Mouse (Mus musculus) hindbrain, embryonic 16.5 days (tissue): ENCODE data around the gene Cylc2. TPM values are rescaled to one million over a fixed set of nuclear protein-coding genes. Genes with fewer than 3 reads are reported as not detected.

Experiments used
- ATAC-seq: fragments of 200-750 bp; cut with Nextera tagmentation; 2 replicates; pipeline ENCODE4 v1.8.0; 2017; ENCODE audit warnings: moderate TSS enrichment, moderate library complexity
- H3K27ac ChIP-seq: fragments of 300-500 bp; sonication (generic); 2 replicates; pipeline ENCODE4 v1.5.1; 2014; ENCODE audit warnings: low read depth, mild to moderate bottlenecking, control low read depth, low read length, moderate library complexity
- H3K27me3 ChIP-seq: fragments of 300-500 bp; sonication (generic); replicated peaks from 2 replicates; pipeline ENCODE4 v1.6.1; 2014; ENCODE audit warnings: low read length; ENCODE audit not compliant: control insufficient read depth, insufficient read depth
- H3K36me3 ChIP-seq: fragments of 300-500 bp; sonication (generic); 2 replicates; pipeline ENCODE4 v1.6.1; 2014; ENCODE audit warnings: mild to moderate bottlenecking, low read length, moderate library complexity, mixed read lengths; ENCODE audit not compliant: control insufficient read depth, insufficient read depth
- H3K4me1 ChIP-seq: fragments of 300-500 bp; sonication (generic); 2 replicates; pipeline ENCODE4 v1.6.1; 2014; ENCODE audit warnings: low read depth, low read length; ENCODE audit not compliant: control insufficient read depth, insufficient read depth
- H3K4me2 ChIP-seq: fragments of 300-500 bp; sonication (generic); 2 replicates; pipeline ENCODE4 v1.6.1; 2014; ENCODE audit warnings: mild to moderate bottlenecking, low read length, control low read depth, moderate library complexity
- H3K4me3 ChIP-seq: fragments of 300-500 bp; sonication (generic); 2 replicates; pipeline ENCODE4 v1.5.1; 2014; ENCODE audit warnings: mild to moderate bottlenecking, low read length, control low read depth, moderate library complexity
- H3K9ac ChIP-seq: fragments of 300-500 bp; sonication (generic); 2 replicates; pipeline ENCODE4 v1.6.1; 2014; ENCODE audit warnings: low read depth, mild to moderate bottlenecking, control low read depth, low read length, moderate library complexity
- H3K9me3 ChIP-seq: fragments of 300-500 bp; sonication (generic); 2 replicates; pipeline ENCODE4 v1.6.1; 2014; ENCODE audit warnings: mild to moderate bottlenecking, low read length, moderate library complexity; ENCODE audit not compliant: control insufficient read depth
- WGBS: fragments of 180-500 bp; shearing (Covaris S2); extraction: QIAGEN DNeasy Blood & Tissue Kit; methylation state at CpG from one replicate; pipeline ENCODE4 v1.1.7; 2014; 5-methylcytosine and 5-hydroxymethylcytosine counted together
- polyA plus RNA-seq: library from polyadenylated mRNA; unstranded; fragments of >200 nt; fragmentation: Nextera tagmentation; extraction: Ambion mirVana; gene quantifications from 2 replicates; pipeline ENCODE4 v1.2.1, GENCODE M21; 2015

Gene Cylc2
- polyA plus RNA-seq = not detected in 2 replicates

GRCm38 (mm10) chr4:51216378-51216777, at the start of gene Cylc2:
Gene Cylc2 (plus strand): TSS chr4:51216678.
- H3K9me3 ChIP-seq = no peaks in the 10 kb centered on the region
- 80% methylated on average over 1 of the region's 1 CpGs for WGBS
- no peak for ATAC-seq
- no peak within 1 kb of the TSS for H3K9ac ChIP-seq
- no peaks in the 10 kb centered on the region for H3K27me3 ChIP-seq
- no peak within 1 kb of the TSS for H3K4me3 ChIP-seq
- H3K36me3 ChIP-seq = no peaks in the 10 kb centered on the region
- H3K27ac ChIP-seq = no peak within 1 kb of the TSS
- H3K4me1 ChIP-seq = no peaks in the 10 kb centered on the region
- H3K4me2 ChIP-seq = no peak within 1 kb of the TSS
